Mouse (Mus musculus): ENCODE results near the gene Ppm1l.

DNA sequence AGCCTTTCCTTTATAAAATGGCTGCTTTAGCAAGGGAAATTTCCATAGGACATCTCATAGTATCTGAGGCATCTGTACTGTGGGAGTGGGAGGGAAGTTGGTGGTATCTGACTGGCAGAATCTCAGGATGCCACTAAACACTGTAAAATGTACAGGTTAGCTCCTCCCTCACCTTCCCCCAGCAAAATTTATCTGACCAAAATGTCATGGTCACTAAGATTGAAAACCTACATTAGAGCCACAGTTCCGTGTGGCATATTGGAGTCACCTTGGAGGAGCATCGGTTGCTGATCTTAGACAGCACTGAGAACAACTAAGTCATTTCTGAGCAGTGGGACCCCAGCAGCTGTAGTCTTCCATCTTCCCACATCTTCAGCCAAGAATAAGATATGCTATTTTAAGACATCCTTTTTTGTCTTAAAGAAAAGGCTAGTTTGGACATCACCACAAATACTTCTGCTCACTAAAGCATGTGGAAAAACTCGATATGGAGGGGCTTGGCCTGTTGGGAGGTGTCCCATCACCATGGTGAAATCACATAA lies 192.8 kb downstream of the Ppm1l start:
- TF ChIP-seq CTCF (IDR thresholded peaks at IDR 0.05; ENCODE audit: low read depth) (no peak), EP300 (optimal IDR thresholded peaks at IDR 0.05) (no peak)

Measured in stomach, postnatal 0 days (tissue).